Mouse (Mus musculus) embryonic stem cell, embryonic (primary cell): ENCODE measurements at regions not wholly inside any gene's neighbourhood (a gene's known extent, or its start where the extent isn't known, plus 50 kb on each side); places are given as distances from the start of the nearest gene placed in this dataset.

Experiments used
- CTCF ChIA-PET, 4 experiments: fragments of 300-600 bp in 2 of 4; fragments of 350-600 bp in 2 of 4; sonication (Branson Sonifier 250); formaldehyde crosslinking; loops; one replicate each; lab custom pipeline; 2022; ENCODE audit warnings: inconsistent platforms in 2 of 4; lab: Charles Lee
- POLR2A ChIA-PET, 4 experiments: fragments of 300-600 bp in 2 of 4; fragments of 350-600 bp in 2 of 4; sonication (Branson Sonifier 250); formaldehyde crosslinking; loops; one replicate each; lab custom pipeline; 2022; ENCODE audit warnings: antibody characterized with exemption in 4 of 4, inconsistent platforms in 1 of 4; lab: Charles Lee

- ChIA-PET CTCF (no interaction called here), POLR2A (no interaction called here)
These were observed 589.9 kb upstream of the Pdcd1 start for GRCm38 (mm10) chr1:94642296-94642695.

GRCm38 (mm10) chr1:94658218-94658617 is 605.9 kb upstream of the Pdcd1 start:
- POLR2A ChIA-PET = no interaction called here
- CTCF ChIA-PET = no interaction called here

GRCm38 (mm10) chr1:94671641-94672040 is 619.3 kb upstream of the Pdcd1 start:
- ChIA-PET POLR2A (no interaction called here), CTCF (no interaction called here)

GRCm38 (mm10) chr1:94700517-94700916 is 612.9 kb upstream of the Fam174a start:
- POLR2A ChIA-PET = no interaction called here
- CTCF ChIA-PET = no interaction called here

GRCm38 (mm10) chr1:94701688-94702087 is 611.7 kb upstream of the Fam174a start:
- POLR2A ChIA-PET = no interaction called here
- CTCF ChIA-PET = no interaction called here

- ChIA-PET POLR2A (no interaction called here), CTCF (interaction anchor here in 1 of 4 experiments (0.6 kb wide), 1 partner anchor 77 kb away, joined by 3 read pairs; no protein-coding TSS in a partner anchor)
These were observed 600.6 kb upstream of the Fam174a start for GRCm38 (mm10) chr1:94712812-94713211.

- CTCF ChIA-PET = interaction anchor here in 1 of 4 experiments (0.6 kb wide), 1 partner anchor 1186 kb away, joined by 3 read pairs; no protein-coding TSS in a partner anchor
- POLR2A ChIA-PET = no interaction called here
These were observed 595.7 kb upstream of the Fam174a start for GRCm38 (mm10) chr1:94717699-94718098.

- ChIA-PET POLR2A (no interaction called here), CTCF (no interaction called here)
These were observed 559.9 kb upstream of the Fam174a start for GRCm38 (mm10) chr1:94753523-94753922.

GRCm38 (mm10) chr1:94789019-94789585 is 524.3 kb upstream of the Fam174a start:
- ChIA-PET POLR2A (interaction anchor here in 1 of 4 experiments (0.7 kb wide), 1 partner anchor 72 kb away, joined by 3 read pairs; no protein-coding TSS in a partner anchor), CTCF (no interaction called here)

- ChIA-PET CTCF (interaction anchor here in 1 of 4 experiments (0.6 kb wide), 1 partner anchor 590 kb away, joined by 3 read pairs; no protein-coding TSS in a partner anchor), POLR2A (no interaction called here)
These were observed 522.8 kb upstream of the Fam174a start for GRCm38 (mm10) chr1:94790604-94791003.

GRCm38 (mm10) chr1:94791052-94791451 is 522.4 kb upstream of the Fam174a start:
- POLR2A ChIA-PET = no interaction called here
- CTCF ChIA-PET = no interaction called here

GRCm38 (mm10) chr1:94796028-94796427 is 517.4 kb upstream of the Fam174a start:
- CTCF ChIA-PET = no interaction called here
- POLR2A ChIA-PET = no interaction called here

GRCm38 (mm10) chr1:94803722-94804121 is 509.7 kb upstream of the Fam174a start:
- POLR2A ChIA-PET = no interaction called here
- CTCF ChIA-PET = no interaction called here

GRCm38 (mm10) chr1:94804877-94805276 is 508.5 kb upstream of the Fam174a start:
- ChIA-PET POLR2A (no interaction called here), CTCF (interaction anchor here in 1 of 4 experiments (0.6 kb wide), 1 partner anchor 124 kb away, joined by 3 read pairs; no protein-coding TSS in a partner anchor)

- CTCF ChIA-PET = no interaction called here
These were observed 485.8 kb upstream of the Fam174a start for GRCm38 (mm10) chr1:94827628-94828027.

GRCm38 (mm10) chr1:94835982-94836381 is 477.4 kb upstream of the Fam174a start:
- ChIA-PET CTCF (no interaction called here), POLR2A (no interaction called here)

More at GRCm38 (mm10) chr1:94827628-94828027, 485.8 kb upstream of the Fam174a start:
- POLR2A ChIA-PET = no interaction called here

- ChIA-PET POLR2A (no interaction called here), CTCF (no interaction called here)
These were observed 461.9 kb upstream of the Fam174a start for GRCm38 (mm10) chr1:94851522-94851921.

- ChIA-PET CTCF (no interaction called here), POLR2A (no interaction called here)
These were observed 455.0 kb upstream of the Fam174a start for GRCm38 (mm10) chr1:94858464-94858863.

GRCm38 (mm10) chr1:94868872-94869271 is 444.6 kb upstream of the Fam174a start:
- POLR2A ChIA-PET = no interaction called here
- CTCF ChIA-PET = no interaction called here

GRCm38 (mm10) chr1:94880553-94880952 is 432.9 kb upstream of the Fam174a start:
- POLR2A ChIA-PET = no interaction called here
- CTCF ChIA-PET = no interaction called here

GRCm38 (mm10) chr1:94904982-94905507 is 408.4 kb upstream of the Fam174a start:
- ChIA-PET CTCF (no interaction called here), POLR2A (no interaction called here)
